Mouse (Mus musculus): ENCODE measurements at regions not wholly inside any gene's neighbourhood (a gene's known extent, or its start where the extent isn't known, plus 50 kb on each side); places are given as distances from the start of the nearest gene placed in this dataset.

- no peak for TF ChIP-seq CTCF (IDR thresholded peaks at IDR 0.05; ENCODE audit: low read depth)
- no peak for TF ChIP-seq EP300 (optimal IDR thresholded peaks at IDR 0.05)
Observed at GRCm38 (mm10) chr8:34727699-34728098, 616.2 kb upstream of the Gm10131 start.

Data from stomach, postnatal 0 days (tissue).